Mouse (Mus musculus) bone marrow, adult 2 months (tissue): ENCODE results near the gene Rilp. TPM values are rescaled to one million over a fixed set of nuclear protein-coding genes. Genes with fewer than 3 reads are reported as not detected.

Experiments
- H3K27ac ChIP-seq: fragments of 200-500 bp; 2 replicates; pipeline ENCODE4 v1.5.1; 2012; ENCODE audit warnings: low read depth, mild to moderate bottlenecking, control low read depth, inconsistent platforms, low read length; ENCODE audit not compliant: control insufficient read depth, poor library complexity, insufficient read depth
- H3K4me1 ChIP-seq: fragments of 200-500 bp; 2 replicates; pipeline ENCODE4 v1.6.1; 2011; ENCODE audit warnings: low read length; ENCODE audit not compliant: control insufficient read depth, insufficient read depth
- H3K4me3 ChIP-seq: fragments of 200-500 bp; replicated peaks from 2 replicates; pipeline ENCODE3; 2011; ENCODE audit warnings: mild to moderate bottlenecking, low read depth, low read length, control low read depth; ENCODE audit not compliant: control insufficient read depth
- CTCF ChIP-seq: fragments of 200-500 bp; IDR thresholded peaks from 2 replicates; pipeline ENCODE4 v1.5.1; 2011; ENCODE audit warnings: low read length, control low read depth; ENCODE audit not compliant: control insufficient read depth, insufficient read depth
- POLR2A ChIP-seq: fragments of 200-500 bp; IDR thresholded peaks from 2 replicates; pipeline ENCODE4 v1.6.1; 2011; ENCODE audit warnings: low read depth, mild to moderate bottlenecking, control low read depth, low read length, borderline replicate concordance; ENCODE audit not compliant: control insufficient read depth
- WGBS: fragments of 180-500 bp; shearing (Covaris S2); methylation state at CpG from one replicate; pipeline ENCODE4 v1.1.7; 2018; 5-methylcytosine and 5-hydroxymethylcytosine counted together
- polyA plus RNA-seq: library from polyadenylated mRNA; stranded (reverse); fragments of >200 nt; gene quantifications from 2 replicates; pipeline ENCODE4 v1.2.4, GENCODE M21; 2011; ENCODE audit warnings: low replicate concordance; ENCODE audit not compliant: missing spikeins, insufficient read depth, insufficient read length

Rilp gene
- polyA plus RNA-seq, 1 experiment = 3.2 TPM

DNA sequence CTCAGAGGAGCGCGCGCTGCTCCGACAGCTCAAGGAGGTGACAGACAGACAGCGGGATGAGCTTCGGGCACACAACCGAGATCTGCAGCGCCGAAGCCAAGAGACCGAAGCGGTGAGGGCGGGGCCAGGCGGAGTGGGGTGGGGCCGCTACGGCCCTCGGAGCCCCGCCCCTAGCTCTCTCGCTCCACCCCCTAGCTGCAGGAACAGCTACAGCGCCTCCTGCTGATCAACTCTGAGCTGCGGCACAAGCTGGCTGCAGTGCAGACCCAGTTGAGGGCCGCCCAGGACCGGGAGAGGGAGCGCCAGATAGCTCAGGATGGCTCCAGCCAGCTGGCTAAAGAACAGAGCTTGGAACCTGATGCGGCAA is 716 bp downstream of the Rilp start:
- peak; percentile 89 for TF ChIP-seq CTCF
- peak; percentile 70; the same call in 1 of the 2 replicates for TF ChIP-seq POLR2A
- Histone ChIP-seq H3K4me3 (peak overlapping the region; percentile 56), H3K27ac (peak overlapping the region; percentile 52), H3K4me1 (peaks cover 5% of the 10 kb centered on the region; the same call in 1 of the 2 replicates)
- 3% methylated on average over 24 of the region's 24 CpGs for WGBS

DNA sequence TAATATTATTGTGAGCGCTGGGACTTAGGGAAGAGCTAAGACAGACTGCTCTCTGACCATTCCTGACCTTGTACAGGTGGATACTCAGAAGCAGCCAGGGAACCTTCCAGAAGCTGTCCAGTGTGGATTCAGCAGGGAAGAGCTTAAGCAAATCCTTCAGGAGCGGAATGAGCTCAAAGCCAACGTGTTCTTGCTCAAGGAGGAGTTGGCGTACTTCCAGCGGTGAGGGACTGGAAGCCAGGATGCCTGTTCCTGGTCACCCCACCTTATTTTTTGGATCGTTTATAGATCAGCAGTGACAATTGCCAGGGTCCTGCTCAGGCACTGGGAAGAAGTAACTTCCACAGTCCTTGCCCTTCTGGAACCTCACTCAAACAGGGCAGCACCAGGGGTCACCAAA is 1.3 kb downstream of the Rilp start:
- no peak overlapping the region for H3K4me3 ChIP-seq
- TF ChIP-seq POLR2A (no peak), CTCF (no peak)
- H3K27ac ChIP-seq = no peak overlapping the region
- H3K4me1 ChIP-seq = peaks cover 5% of the 10 kb centered on the region; the same call in 1 of the 2 replicates
- WGBS = 90% methylated on average over 6 of the region's 6 CpGs

DNA sequence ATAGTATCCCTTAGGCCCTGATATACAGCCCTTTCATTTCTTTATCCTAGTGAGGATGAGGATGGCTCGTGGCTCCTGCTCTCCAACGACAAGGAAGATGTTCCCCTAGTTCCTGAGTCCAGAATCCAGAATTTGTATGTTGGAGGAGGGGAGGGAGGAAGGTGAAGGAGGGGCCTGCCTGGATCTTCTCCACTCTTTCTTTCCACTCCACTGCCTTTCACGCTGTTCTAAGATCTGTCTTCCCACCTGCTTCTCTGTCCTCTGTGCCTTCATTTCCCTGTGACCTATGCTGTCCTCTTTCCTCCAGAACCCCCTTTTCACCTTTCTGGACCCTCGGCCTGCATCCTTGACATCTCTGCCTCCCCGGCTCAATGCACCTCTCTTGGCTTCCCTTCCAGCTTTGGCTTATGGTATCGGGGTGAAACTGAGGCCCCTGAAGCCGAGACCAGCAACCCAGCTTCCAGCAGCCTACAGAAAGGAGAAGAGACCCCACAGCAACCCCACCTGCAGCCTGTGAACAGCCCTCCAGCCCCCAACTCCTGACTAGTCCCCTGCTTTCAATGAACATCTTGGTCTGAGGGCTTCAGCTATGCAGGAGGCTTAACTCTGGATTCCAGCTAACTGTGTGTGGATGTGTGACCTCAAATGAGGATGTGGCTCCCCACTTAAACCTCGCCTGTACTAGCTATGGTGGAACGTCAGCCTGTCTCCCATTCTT is 2.6 kb downstream of the Rilp start:
- peaks cover 5% of the 10 kb centered on the region; the same call in 1 of the 2 replicates for H3K4me1 ChIP-seq
- TF ChIP-seq CTCF (no peak), POLR2A (no peak)
- H3K27ac ChIP-seq = no peak overlapping the region
- WGBS = 60% methylated on average over 9 of the region's 9 CpGs
- H3K4me3 ChIP-seq = no peak overlapping the region

DNA sequence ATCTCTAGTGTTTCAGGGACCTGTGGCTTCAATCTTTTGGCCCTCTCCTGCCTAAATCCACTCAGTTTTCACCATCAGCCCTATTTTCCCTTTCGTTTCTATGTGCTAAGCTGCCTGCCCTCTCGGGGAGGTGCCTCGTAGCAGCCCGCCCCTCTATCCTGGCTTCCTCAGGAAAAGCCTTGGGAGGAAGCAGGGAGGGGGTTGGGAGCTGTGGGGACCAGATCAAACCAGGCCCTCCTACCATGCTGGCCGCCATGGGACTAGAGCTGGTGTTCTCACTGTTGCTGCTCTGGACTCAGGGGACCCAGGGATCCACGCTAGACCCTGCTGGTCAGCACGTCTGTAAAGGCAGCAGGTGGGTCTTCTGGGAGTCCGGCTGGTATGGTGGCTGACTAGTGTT is 3.4 kb downstream of the Rilp start, which contains the start of gene Scarf1:
Scarf1 (plus strand) TSS at position 205 of the 400 bp plus-strand sequence.
- no peak for TF ChIP-seq POLR2A
- TF ChIP-seq CTCF = no peak
- Histone ChIP-seq H3K27ac (no peak within 1 kb of the TSS), H3K4me1 (peaks cover 5% of the 10 kb centered on the region; the same call in 1 of the 2 replicates), H3K4me3 (peak within 1 kb of the TSS; percentile 14)
- WGBS = 22% methylated on average over 8 of the region's 8 CpGs

DNA sequence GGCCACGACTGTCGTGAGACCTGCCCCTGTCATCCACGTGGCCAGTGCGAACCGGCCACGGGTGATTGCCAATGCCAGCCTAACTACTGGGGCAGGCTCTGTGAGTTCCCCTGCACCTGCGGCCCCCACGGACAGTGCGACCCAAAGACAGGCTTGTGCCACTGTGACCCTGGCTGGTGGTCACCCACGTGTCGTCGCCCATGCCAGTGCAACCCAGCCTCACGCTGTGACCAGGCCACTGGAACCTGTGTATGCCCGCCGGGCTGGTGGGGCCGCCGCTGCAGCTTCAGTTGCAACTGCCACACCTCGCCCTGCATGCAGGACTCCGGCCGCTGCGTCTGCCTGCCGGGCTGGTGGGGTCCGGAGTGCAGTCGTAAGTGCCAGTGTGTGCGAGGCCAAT is 5.3 kb downstream of the Rilp start:
- H3K4me1 ChIP-seq = peaks cover 5% of the 10 kb centered on the region; the same call in 1 of the 2 replicates
- no peak overlapping the region for H3K4me3 ChIP-seq
- H3K27ac ChIP-seq = no peak overlapping the region
- no peak for TF ChIP-seq CTCF
- TF ChIP-seq POLR2A = no peak
- WGBS = 89% methylated on average over 25 of the region's 25 CpGs

DNA sequence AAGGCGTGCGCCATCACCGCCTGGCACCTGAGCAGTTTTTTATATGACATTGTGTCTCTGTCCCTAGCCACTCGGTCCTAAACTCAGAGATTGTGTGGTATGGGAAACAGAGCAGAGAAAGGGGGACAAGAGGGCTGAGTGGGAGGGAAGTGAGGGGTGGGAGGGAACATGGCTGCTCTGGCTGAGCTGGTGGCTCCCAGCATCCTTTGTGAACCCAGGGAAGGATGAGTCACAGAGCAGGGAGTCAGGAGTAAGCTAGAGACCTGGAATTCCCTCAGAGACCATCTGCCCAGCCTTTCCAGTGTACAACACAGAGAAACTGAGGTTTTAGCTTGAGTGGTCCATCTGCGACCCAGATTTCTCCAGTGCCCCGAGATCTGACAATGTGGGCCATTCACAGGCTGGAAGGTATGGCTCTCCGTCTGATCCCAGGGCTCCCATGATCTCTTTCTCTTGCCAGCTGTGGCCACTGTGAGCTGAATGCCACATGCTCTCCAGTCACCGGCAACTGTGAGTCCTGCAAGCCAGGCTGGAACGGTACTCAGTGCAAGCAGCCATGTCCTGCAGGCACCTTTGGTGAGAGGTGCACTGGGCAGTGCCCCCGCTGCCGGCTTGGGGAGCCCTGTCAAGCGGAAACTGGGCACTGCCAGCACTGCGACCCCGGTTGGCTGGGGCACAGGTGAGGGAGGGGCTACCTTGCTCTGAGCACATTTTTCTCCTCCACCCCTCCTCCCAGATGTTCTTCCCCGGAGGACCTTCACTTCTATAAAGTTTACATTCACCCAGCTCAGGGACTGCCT is 10.1 kb downstream of the Rilp start:
- WGBS = 83% methylated on average over 15 of the region's 15 CpGs
- TF ChIP-seq POLR2A (no peak), CTCF (no peak)
- Histone ChIP-seq H3K27ac (no peak overlapping the region), H3K4me3 (no peak overlapping the region), H3K4me1 (peaks cover under 1% of the 10 kb centered on the region; the same call in 1 of the 2 replicates)

DNA sequence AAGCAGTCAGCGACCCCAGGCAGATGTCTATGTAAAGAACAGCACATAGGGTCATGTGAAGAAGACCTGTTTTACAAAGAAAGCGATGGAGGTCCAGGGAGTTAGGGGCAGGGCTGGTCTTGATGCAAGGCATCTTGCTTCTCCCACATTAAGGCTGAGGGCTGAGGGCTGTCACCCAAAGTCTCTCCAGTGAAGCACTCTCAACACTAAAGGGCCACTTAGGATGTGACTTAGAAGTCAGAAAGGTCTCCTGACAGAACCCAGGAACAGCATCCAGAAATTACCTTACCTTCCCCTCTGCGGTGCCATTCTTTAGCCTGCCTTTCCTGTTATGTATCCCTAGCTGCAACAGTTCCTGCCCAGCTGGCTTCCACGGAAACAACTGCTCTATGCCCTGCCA is 11.7 kb downstream of the Rilp start:
- 88% methylated on average over 4 of the region's 4 CpGs for WGBS
- TF ChIP-seq POLR2A (no peak), CTCF (no peak)
- no peaks in the 10 kb centered on the region for H3K4me1 ChIP-seq
- H3K4me3 ChIP-seq = no peak overlapping the region
- no peak overlapping the region for H3K27ac ChIP-seq

DNA sequence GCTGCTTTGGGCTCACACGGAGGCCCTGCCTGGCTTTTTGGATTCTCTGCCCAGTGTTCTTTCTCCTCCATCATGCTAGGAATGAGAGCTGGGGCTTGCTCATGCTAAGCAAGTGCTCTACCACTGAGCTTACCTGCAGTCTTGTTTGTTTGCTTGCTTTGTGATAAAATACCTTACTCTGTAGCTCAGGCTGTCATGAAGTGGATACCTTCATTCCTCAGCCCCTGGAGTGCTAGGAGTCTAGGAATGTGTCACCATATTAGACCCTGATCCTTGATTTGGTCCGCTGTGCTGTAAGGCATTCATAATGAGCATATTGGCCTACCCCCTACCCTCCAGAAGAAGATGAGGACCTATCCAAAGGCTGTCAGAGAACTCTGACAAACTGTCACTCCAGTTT is 12.9 kb downstream of the Rilp start:
- WGBS = 93% methylated on average over 2 of the region's 2 CpGs
- H3K4me3 ChIP-seq = no peak overlapping the region
- no peak overlapping the region for H3K27ac ChIP-seq
- no peaks in the 10 kb centered on the region for H3K4me1 ChIP-seq
- TF ChIP-seq CTCF (no peak), POLR2A (no peak)
